Mouse (Mus musculus): ENCODE measurements around the gene Alx3. TPM values are rescaled to one million over a fixed set of nuclear protein-coding genes. Genes with fewer than 3 reads are reported as not detected.

Alx3 gene
- 0.49 and 1.4 TPM in 2 replicates for polyA plus RNA-seq (2016; fragmentation: Nextera tagmentation; extraction: Ambion mirVana)

DNA sequence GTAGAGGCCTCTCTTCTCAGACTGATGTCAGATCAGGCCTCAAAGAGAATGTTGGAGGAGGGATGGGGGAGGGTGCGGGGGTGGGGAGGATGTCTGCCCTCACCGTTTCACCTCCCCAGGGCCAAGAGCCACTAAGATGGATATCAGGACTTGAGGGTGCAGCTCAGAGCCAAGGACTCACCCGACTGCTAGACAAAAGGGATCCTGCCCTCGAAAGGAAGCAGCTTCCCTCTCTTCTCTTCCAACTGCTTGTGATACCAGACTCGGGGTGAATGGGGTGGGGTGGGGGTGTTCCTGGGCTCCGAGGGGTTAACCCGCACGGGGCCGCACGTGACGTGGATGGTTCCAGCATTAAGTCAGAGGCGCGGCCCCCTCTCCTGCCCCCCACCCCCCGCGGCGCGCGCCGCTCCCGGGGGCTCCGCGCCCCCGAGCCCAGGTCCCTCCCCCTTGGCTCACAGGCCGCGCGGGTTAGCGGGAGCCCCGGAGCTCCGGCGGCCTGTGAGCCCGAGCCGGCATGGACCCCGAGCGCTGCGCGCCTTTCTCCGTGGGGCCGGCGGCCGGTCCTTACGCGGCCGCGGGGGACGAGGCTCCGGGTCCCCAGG lies at the start of gene Alx3:
Alx3 (plus strand) TSS at position 370 of the 602 bp plus-strand sequence.
- Histone ChIP-seq H3K36me3 (no peaks in the 10 kb centered on the region), H3K4me2 (peak within 1 kb of the TSS; percentile 88), H3K4me3 (peak within 1 kb of the TSS; percentile 52), H3K9me3 (replicated peaks) (no peaks in the 10 kb centered on the region), H3K4me1 (replicated peaks) (peaks cover 11% of the 10 kb centered on the region), H3K27me3 (replicated peaks) (peaks cover 86% of the 10 kb centered on the region), H3K27ac (ENCODE audit: poor library complexity, severe bottlenecking) (no peak within 1 kb of the TSS), H3K9ac (peak within 1 kb of the TSS; percentile 57)
- 2% methylated on average over 46 of the region's 46 CpGs for WGBS
- ATAC-seq (ENCODE audit: insufficient number of reproducible peaks, low FRiP score): peak; percentile 16; the same call in 1 of the 2 replicates

DNA sequence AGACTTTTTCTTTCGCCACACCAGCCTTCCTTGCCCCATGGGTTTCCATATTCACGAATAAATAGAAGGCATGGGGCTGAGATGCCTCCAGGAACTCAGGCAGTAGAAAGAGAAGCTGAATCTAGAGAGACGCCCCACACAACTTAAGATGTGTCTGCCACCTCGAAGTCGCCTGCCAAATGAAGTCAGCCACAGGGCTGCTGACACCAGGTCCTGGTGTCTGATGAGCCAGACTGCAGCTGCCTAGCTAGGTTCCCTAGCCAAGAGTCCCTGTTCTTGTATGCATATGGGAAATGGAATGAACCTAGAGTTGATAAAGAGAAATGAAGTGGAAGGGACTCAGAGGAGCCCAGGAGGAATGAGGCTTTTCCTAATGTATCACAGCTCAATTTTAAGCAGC lies 49.6 kb upstream of the Alx3 start:
- Histone ChIP-seq H3K4me1 (replicated peaks) (no peaks in the 10 kb centered on the region), H3K4me2 (no peak overlapping the region), H3K27ac (ENCODE audit: poor library complexity, severe bottlenecking) (no peak overlapping the region)

DNA sequence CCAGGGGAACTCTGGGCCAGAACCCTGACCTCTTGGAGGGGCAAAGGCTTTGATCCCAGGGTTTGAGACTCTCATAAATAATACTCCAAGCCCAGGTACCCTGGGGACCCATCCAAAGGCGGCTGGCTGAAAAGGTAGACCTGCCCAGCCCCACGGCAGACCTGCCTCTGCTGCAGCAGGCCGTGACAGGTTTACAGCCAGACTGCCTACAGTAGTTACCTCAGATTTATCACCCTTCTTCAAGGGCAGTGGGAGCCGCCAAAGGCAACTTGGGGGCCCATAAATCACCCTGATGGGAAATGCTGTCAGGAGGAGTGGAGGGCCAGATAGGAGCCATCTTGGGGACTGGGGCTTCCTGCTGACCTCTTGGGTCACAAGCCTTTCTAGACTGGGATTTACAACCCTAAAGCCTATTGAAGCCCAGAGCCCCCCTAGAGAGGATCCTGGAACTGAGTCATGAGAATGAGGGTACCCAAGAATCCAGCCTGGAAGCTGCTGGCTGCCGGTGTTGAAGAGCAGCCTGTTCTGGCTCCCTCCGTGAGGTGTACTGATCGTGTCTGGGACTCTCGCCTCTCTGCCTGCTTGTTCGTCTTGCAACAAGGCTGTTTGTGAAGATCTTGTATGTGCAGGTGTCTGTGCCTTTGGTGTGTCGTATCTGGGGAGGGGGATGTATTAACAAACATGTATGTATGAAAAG lies 49.0 kb upstream of the Alx3 start:
- Histone ChIP-seq H3K4me2 (no peak overlapping the region), H3K9ac (no peak overlapping the region), H3K36me3 (no peaks in the 10 kb centered on the region), H3K27ac (ENCODE audit: poor library complexity, severe bottlenecking) (no peak overlapping the region), H3K4me3 (no peak overlapping the region), H3K4me1 (replicated peaks) (no peaks in the 10 kb centered on the region), H3K9me3 (replicated peaks) (no peaks in the 10 kb centered on the region), H3K27me3 (replicated peaks) (peaks cover 16% of the 10 kb centered on the region; the same call in 1 of the 2 replicates)
- no peak for ATAC-seq (ENCODE audit: insufficient number of reproducible peaks, low FRiP score)
- 67% methylated on average over 10 of the region's 10 CpGs for WGBS

More for the DNA sequence above, 49.6 kb upstream of the Alx3 start:
- Histone ChIP-seq H3K4me3 (no peak overlapping the region), H3K36me3 (no peaks in the 10 kb centered on the region), H3K27me3 (replicated peaks) (peaks cover 19% of the 10 kb centered on the region; the same call in 1 of the 2 replicates), H3K9me3 (replicated peaks) (no peaks in the 10 kb centered on the region), H3K9ac (no peak overlapping the region)
- no peak for ATAC-seq (ENCODE audit: insufficient number of reproducible peaks, low FRiP score)
- WGBS: 69% methylated on average over 5 of the region's 5 CpGs

DNA sequence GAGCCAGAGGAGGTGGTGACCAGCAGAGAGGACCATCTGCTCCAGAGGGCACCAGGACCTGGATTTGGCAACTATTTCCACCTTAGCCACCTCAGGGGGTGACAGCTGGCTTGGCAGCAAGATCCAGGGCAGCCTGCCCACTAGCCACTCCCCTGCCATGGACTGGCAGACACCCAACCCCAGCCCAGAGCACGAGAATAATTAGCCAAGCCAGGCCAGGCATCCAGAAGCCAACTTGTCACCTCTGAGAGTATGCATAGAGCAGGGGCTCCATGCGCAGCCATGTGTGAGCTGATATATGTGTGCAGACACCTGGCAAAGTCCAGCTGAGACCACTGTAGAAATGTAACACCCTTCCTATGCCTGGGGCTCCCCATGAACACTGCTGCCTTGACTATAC lies 47.9 kb upstream of the Alx3 start:
- H3K4me1 ChIP-seq (replicated peaks): no peaks in the 10 kb centered on the region
- H3K27ac ChIP-seq (ENCODE audit: poor library complexity, severe bottlenecking): no peak overlapping the region
- peaks cover 15% of the 10 kb centered on the region; the same call in 1 of the 2 replicates for H3K27me3 ChIP-seq (replicated peaks)
- WGBS: 55% methylated on average over 2 of the region's 2 CpGs
- H3K9ac ChIP-seq: no peak overlapping the region
- no peaks in the 10 kb centered on the region for H3K36me3 ChIP-seq
- ATAC-seq (ENCODE audit: insufficient number of reproducible peaks, low FRiP score): no peak
- no peaks in the 10 kb centered on the region for H3K9me3 ChIP-seq (replicated peaks)
- H3K4me2 ChIP-seq: no peak overlapping the region
- H3K4me3 ChIP-seq: no peak overlapping the region

DNA sequence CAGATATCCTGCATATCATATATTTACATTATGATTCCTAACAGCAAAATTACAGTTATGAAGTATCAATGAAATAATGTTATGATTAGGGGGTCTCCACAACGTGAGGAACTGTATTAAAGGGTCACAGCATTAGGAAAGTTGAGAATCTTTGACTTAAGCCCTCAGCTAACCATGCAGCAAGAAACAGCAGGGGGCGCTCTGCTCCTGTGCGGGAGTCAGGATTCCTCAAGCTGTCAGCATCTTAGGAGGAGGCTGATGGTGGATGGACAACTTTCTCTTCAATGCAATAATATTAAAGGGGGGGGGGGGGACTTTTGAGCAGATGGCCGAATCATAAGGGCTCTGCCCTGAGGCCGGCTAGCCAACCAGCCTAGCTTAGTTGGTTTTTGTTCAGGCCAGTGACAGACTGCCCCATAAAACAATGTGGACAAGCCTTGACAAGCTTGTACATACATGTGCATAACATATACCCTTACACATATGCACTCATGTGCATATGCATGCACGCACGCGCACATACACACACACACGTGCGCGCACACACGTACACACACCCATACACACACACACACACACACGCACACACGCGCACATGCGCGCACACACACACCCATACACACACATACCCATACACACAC lies 44.3 kb upstream of the Alx3 start:
- H3K4me2 ChIP-seq: no peak overlapping the region
- H3K27me3 ChIP-seq (replicated peaks): peaks cover 33% of the 10 kb centered on the region
- H3K9ac ChIP-seq: no peak overlapping the region
- WGBS: 73% methylated on average over 17 of the region's 17 CpGs
- H3K27ac ChIP-seq (ENCODE audit: poor library complexity, severe bottlenecking): no peak overlapping the region
- H3K9me3 ChIP-seq (replicated peaks): no peaks in the 10 kb centered on the region
- H3K4me1 ChIP-seq (replicated peaks): no peaks in the 10 kb centered on the region
- no peak for ATAC-seq (ENCODE audit: insufficient number of reproducible peaks, low FRiP score)
- no peak overlapping the region for H3K4me3 ChIP-seq
- no peaks in the 10 kb centered on the region for H3K36me3 ChIP-seq

DNA sequence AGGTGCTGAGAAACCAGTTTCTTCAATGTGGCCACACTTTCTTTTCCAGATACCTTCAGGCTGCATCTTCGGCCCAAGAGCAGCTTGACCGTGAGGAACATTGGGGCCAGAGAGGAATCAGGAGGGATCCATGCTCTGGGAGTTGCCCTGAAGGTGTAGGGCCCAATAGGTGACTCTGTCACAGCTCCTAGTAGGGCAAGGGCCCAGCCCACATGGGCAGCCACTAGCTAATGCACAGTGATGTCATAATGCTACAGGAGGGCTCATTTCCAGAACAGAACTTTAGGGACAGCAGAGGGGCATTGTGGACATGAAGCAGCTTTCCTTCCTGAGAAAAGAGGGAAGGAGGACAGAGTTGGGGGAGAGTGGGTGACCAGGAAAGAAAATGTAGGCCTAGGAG lies 40.0 kb upstream of the Alx3 start, which contains the start of gene Ubl4b:
Ubl4b (minus strand) TSS at position 232 of the 400 bp plus-strand sequence.
- no peak for ATAC-seq (ENCODE audit: insufficient number of reproducible peaks, low FRiP score)
- Histone ChIP-seq H3K9me3 (replicated peaks) (no peaks in the 10 kb centered on the region), H3K4me3 (no peak within 1 kb of the TSS), H3K36me3 (no peaks in the 10 kb centered on the region), H3K27me3 (replicated peaks) (peaks cover 63% of the 10 kb centered on the region), H3K9ac (no peak within 1 kb of the TSS), H3K4me2 (no peak within 1 kb of the TSS), H3K27ac (ENCODE audit: poor library complexity, severe bottlenecking) (no peak within 1 kb of the TSS), H3K4me1 (replicated peaks) (no peaks in the 10 kb centered on the region)
- WGBS: 87% methylated on average over 2 of the region's 2 CpGs

DNA sequence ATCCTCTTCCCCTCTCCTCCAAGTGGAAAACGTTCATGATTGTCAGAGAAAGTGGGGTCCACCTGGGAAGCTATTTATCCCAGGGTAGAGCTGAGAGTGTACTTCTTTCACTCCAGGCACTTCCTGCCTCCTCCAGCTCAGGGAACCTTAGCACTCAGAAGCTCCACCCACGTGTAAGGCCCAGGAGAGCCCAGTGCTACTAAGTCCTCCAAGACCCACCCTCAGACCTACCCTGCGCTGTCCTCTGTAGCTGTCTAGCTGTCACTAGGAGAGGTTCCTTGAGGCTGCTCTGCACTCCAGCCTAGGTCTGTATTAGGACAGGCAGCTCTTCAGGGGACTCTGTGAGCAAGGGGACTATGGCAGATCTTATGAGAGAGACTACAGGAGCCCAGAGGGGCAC lies 36.1 kb upstream of the Alx3 start:
- whole genome bisulfite sequencing: 21% methylated on average over 3 of the region's 3 CpGs
- no peaks in the 10 kb centered on the region for H3K36me3 ChIP-seq
- peaks cover 51% of the 10 kb centered on the region for H3K27me3 ChIP-seq (replicated peaks)
- no peak for ATAC-seq (ENCODE audit: insufficient number of reproducible peaks, low FRiP score)
- H3K9ac ChIP-seq: no peak overlapping the region
- H3K4me2 ChIP-seq: no peak overlapping the region
- no peaks in the 10 kb centered on the region for H3K9me3 ChIP-seq (replicated peaks)
- H3K27ac ChIP-seq (ENCODE audit: poor library complexity, severe bottlenecking): no peak overlapping the region
- H3K4me1 ChIP-seq (replicated peaks): peaks cover 27% of the 10 kb centered on the region
- no peak overlapping the region for H3K4me3 ChIP-seq

DNA sequence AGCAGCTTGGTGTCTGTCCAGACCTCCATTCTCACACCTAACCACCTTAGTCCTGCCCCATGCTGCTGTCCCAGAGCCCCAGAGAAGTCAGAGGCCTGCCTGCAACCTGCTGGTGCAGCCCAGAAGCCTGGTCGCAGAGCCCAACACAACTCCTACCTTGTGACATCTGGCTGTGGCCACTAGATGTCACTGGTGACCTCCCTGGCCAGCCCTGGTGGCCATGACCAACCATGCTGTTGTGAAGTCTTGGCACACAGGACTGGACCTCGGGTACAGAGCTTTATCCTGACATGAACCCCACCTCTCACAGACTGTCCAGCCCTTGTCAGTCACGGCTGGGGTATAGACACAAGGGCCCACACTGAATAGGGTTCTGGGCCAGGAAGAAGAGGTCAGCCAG lies 35.6 kb upstream of the Alx3 start:
- H3K9ac ChIP-seq: no peak overlapping the region
- peak; percentile 34; the same call in 1 of the 2 replicates for ATAC-seq (ENCODE audit: insufficient number of reproducible peaks, low FRiP score)
- H3K9me3 ChIP-seq (replicated peaks): no peaks in the 10 kb centered on the region
- WGBS: 4% methylated on average over 3 of the region's 3 CpGs
- H3K27me3 ChIP-seq (replicated peaks): peaks cover 51% of the 10 kb centered on the region
- H3K4me1 ChIP-seq (replicated peaks): peaks cover 30% of the 10 kb centered on the region
- H3K4me2 ChIP-seq: no peak overlapping the region
- no peak overlapping the region for H3K4me3 ChIP-seq
- no peaks in the 10 kb centered on the region for H3K36me3 ChIP-seq
- no peak overlapping the region for H3K27ac ChIP-seq (ENCODE audit: poor library complexity, severe bottlenecking)

DNA sequence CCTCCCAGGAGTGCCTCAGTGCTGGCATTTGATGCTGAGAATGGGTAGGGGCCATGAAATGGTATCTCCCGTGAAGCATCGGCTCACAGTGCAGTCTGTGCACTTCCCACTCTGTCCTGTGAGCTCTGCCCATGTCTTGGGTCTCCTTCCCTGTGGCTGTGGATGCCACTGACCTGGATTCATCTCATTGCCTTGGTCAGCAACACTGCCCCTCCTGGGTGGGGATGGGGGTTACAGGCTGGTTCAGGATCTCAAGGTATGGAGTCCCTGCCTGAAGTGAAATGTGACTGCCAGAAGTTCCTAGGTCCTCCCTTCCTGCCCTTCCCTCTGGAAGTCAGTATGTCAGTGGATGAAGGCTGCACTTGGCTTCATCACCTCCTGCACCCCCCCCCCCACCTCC lies 32.7 kb upstream of the Alx3 start:
- no peak overlapping the region for H3K9ac ChIP-seq
- H3K27me3 ChIP-seq (replicated peaks): peaks cover 28% of the 10 kb centered on the region
- H3K4me1 ChIP-seq (replicated peaks): peaks cover 53% of the 10 kb centered on the region
- ATAC-seq (ENCODE audit: insufficient number of reproducible peaks, low FRiP score): no peak
- no peaks in the 10 kb centered on the region for H3K9me3 ChIP-seq (replicated peaks)
- no peak overlapping the region for H3K4me3 ChIP-seq
- no peaks in the 10 kb centered on the region for H3K36me3 ChIP-seq
- no peak overlapping the region for H3K4me2 ChIP-seq
- WGBS: 78% methylated on average over 2 of the region's 2 CpGs
- H3K27ac ChIP-seq (ENCODE audit: poor library complexity, severe bottlenecking): no peak overlapping the region

DNA sequence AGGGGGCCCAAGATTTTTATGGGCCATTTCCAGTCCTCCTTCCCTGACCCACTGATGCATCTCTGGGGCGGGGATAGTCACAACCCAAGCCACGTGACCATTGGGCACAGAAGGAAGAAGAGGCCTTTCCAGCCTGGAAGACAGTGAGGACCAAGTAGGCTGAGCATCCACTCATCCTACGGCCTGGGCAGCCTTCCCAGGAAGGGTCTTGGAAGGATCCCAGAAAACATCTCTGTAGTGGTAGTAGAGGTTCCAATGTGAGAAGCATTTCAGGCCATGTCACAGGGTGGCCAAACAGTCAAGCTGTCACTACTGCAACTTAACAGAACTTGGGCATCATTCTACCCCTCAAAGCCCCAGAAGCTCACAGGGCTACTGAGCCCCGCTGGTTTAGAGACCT lies 32.2 kb upstream of the Alx3 start:
- 83% methylated on average over 4 of the region's 4 CpGs for WGBS
- Histone ChIP-seq H3K9me3 (replicated peaks) (no peaks in the 10 kb centered on the region), H3K4me2 (no peak overlapping the region), H3K36me3 (no peaks in the 10 kb centered on the region), H3K27me3 (replicated peaks) (peaks cover 24% of the 10 kb centered on the region), H3K4me3 (no peak overlapping the region), H3K27ac (ENCODE audit: poor library complexity, severe bottlenecking) (no peak overlapping the region; the same call in 1 of the 2 replicates), H3K4me1 (replicated peaks) (peaks cover 56% of the 10 kb centered on the region), H3K9ac (no peak overlapping the region)
- ATAC-seq (ENCODE audit: insufficient number of reproducible peaks, low FRiP score): no peak

DNA sequence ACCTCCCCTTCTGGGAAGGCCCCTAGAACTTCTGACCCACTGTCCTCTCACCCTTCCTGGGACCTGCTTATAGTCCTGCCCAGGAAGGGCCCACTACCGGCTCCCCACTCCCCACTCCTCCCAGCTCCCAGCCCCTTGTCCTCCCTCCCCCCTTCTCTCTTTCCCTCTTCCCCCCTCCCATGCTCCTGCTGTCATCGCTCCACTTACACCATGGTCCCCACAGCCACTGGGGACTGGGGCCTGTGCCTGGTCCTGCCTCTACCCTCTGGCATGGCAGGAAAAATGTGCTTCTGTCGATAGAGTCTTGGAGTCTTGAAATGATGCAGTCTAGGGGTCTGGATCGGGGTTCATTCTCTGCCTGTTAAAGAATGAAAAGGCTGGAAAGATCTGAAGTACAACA lies 31.0 kb upstream of the Alx3 start:
- no peak overlapping the region for H3K9ac ChIP-seq
- 7% methylated on average over 4 of the region's 4 CpGs for WGBS

More for the DNA sequence above, 31.0 kb upstream of the Alx3 start:
- Histone ChIP-seq H3K27ac (ENCODE audit: poor library complexity, severe bottlenecking) (peak overlapping the region; percentile 93), H3K4me3 (no peak overlapping the region), H3K27me3 (replicated peaks) (peaks cover 15% of the 10 kb centered on the region; the same call in 1 of the 2 replicates), H3K4me1 (replicated peaks) (peaks cover 69% of the 10 kb centered on the region), H3K9me3 (replicated peaks) (no peaks in the 10 kb centered on the region), H3K36me3 (no peaks in the 10 kb centered on the region), H3K4me2 (peak overlapping the region; percentile 9; the same call in 1 of the 2 replicates)
- ATAC-seq (ENCODE audit: insufficient number of reproducible peaks, low FRiP score): peak; percentile 63
